Mouse (Mus musculus) right cerebral cortex, postnatal 36 days (tissue): Measurements from ENCODE around the gene Skint6.
"Not testable (repeated sequence)": the region's sequence is repeated elsewhere in the genome, so short reads cannot be mapped to it uniquely, and the experiment has no call there.

Source experiments
- DNase-seq, 2 experiments: peaks; one replicate each; pipeline ENCODE4 v3.0.0; 2022; ENCODE audit warnings: low spot score in 2 of 2, mixed read lengths in 1 of 2

The Skint6 gene

GRCm38 (mm10) chr4:113286873-113287272 is at the start of gene Skint6:
Gene Skint6 (minus strand): TSS chr4:113286973.
- DNase-seq: no peak

GRCm38 (mm10) chr4:113320911-113321310 is 34.1 kb upstream of the Skint6 start:
- DNase-seq: no peak

GRCm38 (mm10) chr4:113301773-113302473 is 15.2 kb upstream of the Skint6 start:
- no peak for DNase-seq

GRCm38 (mm10) chr4:113263363-113264060 is 23.3 kb downstream of the Skint6 start:
- no peak for DNase-seq

- DNase-seq: no peak
These were observed 41.0 kb downstream of the Skint6 start for GRCm38 (mm10) chr4:113245808-113246207.

GRCm38 (mm10) chr4:113067621-113068020 is 219.2 kb downstream of the Skint6 start:
- no peak for DNase-seq

GRCm38 (mm10) chr4:112979160-112979559 is 307.6 kb downstream of the Skint6 start:
- DNase-seq: not testable (repeated sequence)

- no peak for DNase-seq
These were observed 496.1 kb downstream of the Skint6 start for GRCm38 (mm10) chr4:112790646-112791045.

- no peak for DNase-seq
These were observed 512.0 kb downstream of the Skint6 start, which contains the start of gene Skint10 for GRCm38 (mm10) chr4:112774766-112775165. Gene Skint10 (minus strand): TSS chr4:112774866.
